Mouse (Mus musculus) left cerebral cortex, postnatal 25 days (tissue): ENCODE measurements at regions not wholly inside any gene's neighbourhood (a gene's known extent, or its start where the extent isn't known, plus 50 kb on each side); places are given as distances from the start of the nearest gene placed in this dataset.

Experiments used
- DNase-seq, 2 experiments: peaks; one replicate each; pipeline ENCODE4 v3.0.0; 2022; ENCODE audit warnings: low spot score in 2 of 2, mixed read lengths in 1 of 2
- intact Hi-C: fragments of 180-260 bp; cut with DNase I; formaldehyde crosslinking; loops from one replicate; pipeline ENCODE4 v1.15.1; 2025

DNA sequence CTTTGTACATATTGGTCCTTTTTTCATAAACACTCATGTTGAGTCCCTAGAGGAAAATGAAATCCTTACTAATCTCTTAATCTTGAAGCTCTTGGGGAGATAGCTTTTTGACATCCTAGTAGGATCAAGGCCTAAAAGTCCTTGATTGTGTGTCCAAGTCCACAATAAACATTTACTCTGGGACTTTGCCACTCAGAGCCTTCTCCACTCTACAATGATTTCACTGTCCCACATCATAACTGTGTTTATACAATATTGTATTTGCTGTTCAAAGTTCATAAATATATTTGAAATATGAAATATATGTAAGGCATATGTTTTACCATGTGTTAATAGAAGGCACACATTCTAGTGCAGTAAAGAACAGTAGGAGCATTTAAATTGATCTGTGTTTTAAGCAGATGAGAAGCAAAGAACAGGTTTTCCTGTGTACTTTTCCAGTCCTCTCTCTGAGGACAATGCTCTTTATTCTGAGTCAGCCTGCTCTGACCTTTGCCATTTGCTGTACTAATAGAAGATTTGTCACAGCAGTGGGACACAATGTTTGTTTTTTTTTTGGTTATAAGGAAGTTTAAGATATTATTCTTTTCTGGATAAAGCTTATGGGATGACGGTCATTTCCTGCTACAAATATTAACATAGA, 130.7 kb upstream of the Gprin3 start:
- intact Hi-C loops: no loop called here

DNA sequence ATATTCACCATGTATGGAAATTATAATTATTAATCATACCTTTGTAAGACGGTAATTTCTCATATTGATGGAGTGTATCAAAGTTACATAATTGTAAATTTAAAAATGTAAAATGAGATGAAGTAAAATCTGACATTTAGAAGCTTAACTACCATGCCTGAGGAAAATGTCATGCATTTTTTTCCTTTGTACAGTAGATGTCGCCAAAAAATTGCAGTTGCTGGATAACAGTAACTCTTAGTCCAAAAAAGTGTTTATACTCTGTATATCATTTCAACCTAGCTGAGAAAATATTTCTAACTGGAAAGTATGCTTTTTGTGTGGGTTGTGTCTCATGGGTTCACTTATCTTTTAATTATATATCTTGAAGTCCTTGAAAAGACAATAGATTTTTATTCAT, 110.9 kb upstream of the Gprin3 start:
- DNase-seq: peak in 1 of 2 experiments; percentile 8
- intact Hi-C loops: loop anchor here (5.0 kb wide), 1 partner anchor 665 kb away; no protein-coding TSS in a partner anchor

More for the DNA sequence above, 130.7 kb upstream of the Gprin3 start:
- DNase-seq: no peak

- intact Hi-C loops: loop anchor here (10.0 kb wide), 1 partner anchor 80 kb away; no protein-coding TSS in a partner anchor
- DNase-seq: peak in 1 of 2 experiments; percentile 9
Observed at GRCm38 (mm10) chr6:59524940-59525265, 98.8 kb upstream of the Gprin3 start.

DNA sequence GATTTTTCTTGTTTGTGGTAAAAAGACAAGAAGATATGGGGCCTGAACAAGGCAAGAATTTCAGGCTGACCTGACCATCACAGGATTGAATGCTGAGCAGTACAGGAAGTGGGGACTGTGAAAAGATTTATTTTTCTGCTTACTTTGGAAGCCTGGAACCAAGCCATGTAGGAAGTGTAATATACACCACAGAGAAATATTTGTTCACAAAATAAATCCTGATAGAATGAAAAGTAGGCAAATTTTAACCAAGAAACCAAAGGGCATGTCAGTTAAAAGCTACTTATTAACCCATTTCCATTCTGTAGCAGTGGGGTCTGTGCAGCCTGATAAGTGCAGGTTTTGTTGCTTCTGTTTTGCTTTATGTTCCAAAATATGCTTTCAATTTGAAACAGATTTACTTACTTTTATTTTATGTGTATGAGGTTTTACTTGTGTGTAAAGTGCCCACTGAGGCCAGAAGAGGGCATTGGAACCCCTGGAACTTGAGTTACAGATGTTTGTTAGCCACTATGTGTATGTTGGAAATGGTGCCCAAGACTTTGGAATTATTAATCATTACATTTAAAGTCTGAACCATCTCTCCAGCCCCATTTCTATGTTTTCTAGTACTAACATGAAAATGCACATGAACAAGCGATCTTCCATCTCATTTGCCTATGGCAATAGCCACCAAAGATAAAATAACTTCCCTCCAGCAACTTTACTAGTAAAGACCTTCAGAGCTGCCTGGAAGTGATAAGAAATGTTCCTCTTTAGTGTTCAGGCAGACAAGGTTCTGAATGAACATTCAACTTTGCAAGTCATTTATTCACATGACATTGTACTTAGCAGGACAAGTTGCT, 98.2 kb upstream of the Gprin3 start:
- no peak for DNase-seq
- intact Hi-C loops: loop anchor here (10.0 kb wide), 1 partner anchor 80 kb away; no protein-coding TSS in a partner anchor

- intact Hi-C loops: loop anchor here (10.0 kb wide), 1 partner anchor 82 kb away; no protein-coding TSS in a partner anchor
- DNase-seq: no peak
Observed at GRCm38 (mm10) chr6:59522960-59523359, 96.9 kb upstream of the Gprin3 start.

DNA sequence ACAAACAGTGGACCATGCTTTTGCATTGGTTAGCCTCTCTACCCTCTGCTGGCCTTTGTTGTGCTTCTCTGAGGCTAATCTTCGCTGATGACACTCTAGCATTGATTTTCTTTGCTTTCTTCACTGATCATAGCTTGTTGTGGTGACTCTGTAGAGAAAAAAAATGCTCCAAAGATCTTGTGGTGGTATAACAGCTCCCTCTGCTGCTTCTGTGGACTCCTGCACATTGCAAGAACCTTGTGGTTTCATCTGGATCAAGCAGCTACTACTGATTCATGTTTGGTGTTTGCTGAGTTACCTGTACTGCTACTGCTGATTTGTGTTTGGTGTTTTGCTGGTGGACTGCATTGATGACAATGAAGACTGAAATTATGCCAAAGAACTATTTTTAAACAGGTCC, 74.7 kb upstream of the Gprin3 start:
- DNase-seq: peak; percentile 26 to 55
- intact Hi-C loops: loop anchor here (5.0 kb wide), 1 partner anchor 254 kb away; no protein-coding TSS in a partner anchor

GRCm38 (mm10) chr6:59498800-59499199, 72.7 kb upstream of the Gprin3 start:
- intact Hi-C loops: no loop called here
- DNase-seq: no peak

DNA sequence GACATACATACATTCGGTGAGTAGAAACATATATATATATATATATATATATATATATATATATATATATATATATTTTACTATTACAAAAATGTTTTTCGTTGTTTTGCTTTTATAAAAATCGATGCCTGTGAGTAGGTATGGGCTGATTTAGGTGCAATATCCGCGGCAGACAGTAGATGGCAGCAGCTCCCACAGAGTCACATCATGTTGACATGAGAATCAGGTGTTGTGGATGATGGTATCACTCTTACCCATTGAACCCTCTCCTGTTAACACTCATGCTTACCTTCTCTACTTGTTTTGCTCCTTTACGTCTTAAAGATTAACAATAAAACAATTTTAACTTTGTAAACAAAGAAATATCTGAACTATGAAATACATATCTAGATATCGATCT, 72.0 kb upstream of the Gprin3 start:
- intact Hi-C loops: no loop called here
- DNase-seq: peak; percentile 58 to 67

DNA sequence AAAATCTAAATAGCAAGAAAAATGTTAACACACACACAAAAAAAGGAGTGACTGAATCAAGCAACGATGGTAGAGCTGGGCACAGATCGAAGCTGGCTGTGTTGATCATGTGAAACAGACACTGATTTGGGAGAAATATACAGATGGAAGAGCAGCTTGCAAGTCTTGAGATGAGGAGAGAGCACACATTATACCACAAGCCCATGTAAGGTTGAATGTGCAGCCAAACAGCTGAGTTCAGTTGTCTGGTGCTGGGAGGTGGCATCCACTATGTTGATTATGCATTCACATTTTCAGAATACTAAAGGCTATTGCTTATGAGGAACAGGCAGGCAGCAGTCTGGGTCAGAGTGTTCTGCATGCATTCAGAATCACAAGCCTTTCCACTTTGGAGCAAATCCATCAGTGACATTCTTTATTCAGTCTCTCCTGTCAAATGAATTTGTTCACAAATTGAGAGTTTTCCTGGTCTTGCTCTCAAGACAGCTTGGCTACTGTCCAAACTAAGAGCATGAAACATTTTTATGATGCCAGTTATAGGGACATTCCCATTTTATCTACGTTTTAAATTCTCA, 63.0 kb upstream of the Gprin3 start:
- intact Hi-C loops: no loop called here
- peak in 1 of 2 experiments; percentile 25 for DNase-seq

GRCm38 (mm10) chr6:59488386-59488785, 62.3 kb upstream of the Gprin3 start:
- intact Hi-C loops: no loop called here

GRCm38 (mm10) chr6:59484004-59484403, 57.9 kb upstream of the Gprin3 start:
- DNase-seq: no peak
- intact Hi-C loops: no loop called here

More at GRCm38 (mm10) chr6:59488386-59488785, 62.3 kb upstream of the Gprin3 start:
- DNase-seq: no peak

DNA sequence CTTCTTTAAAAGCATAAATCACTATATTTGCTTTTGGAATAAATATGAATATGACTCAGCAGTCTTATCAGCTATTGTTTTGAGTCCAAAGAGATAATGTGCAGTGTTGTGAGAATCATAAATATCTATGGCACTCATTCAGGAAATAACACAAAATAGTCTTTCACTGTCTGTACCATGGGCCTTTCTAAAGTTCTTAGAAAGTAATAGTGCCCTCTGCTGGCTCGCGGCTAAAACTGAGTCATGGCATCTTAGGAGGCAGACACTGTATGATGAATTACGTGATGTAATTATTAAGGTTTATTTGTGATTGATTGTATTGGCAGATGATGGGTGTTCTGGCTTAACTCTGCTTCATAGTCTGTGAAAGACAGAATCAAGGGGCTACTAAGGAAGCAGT, 57.5 kb upstream of the Gprin3 start:
- peak; percentile 40 to 60 for DNase-seq
- intact Hi-C loops: loop anchor here (2.0 kb wide), 1 partner anchor 235 kb away; no protein-coding TSS in a partner anchor
